Mouse (Mus musculus) lung, embryonic 16.5 days (tissue): ENCODE results near the gene Cfd. TPM values are rescaled to one million over a fixed set of nuclear protein-coding genes. Genes with fewer than 3 reads are reported as not detected.
A peak's percentile ranks its signal among the peaks of the same experiment; 100 is the strongest.

Experiments
- ATAC-seq: fragments of 200-750 bp; cut with Nextera tagmentation; 2 replicates; pipeline ENCODE4 v1.8.0; 2017; ENCODE audit warnings: low read depth, mild to moderate bottlenecking, moderate library complexity
- H3K27ac ChIP-seq: fragments of 300-500 bp; sonication (generic); 2 replicates; pipeline ENCODE4 v1.5.1; 2014; ENCODE audit warnings: mild to moderate bottlenecking, control low read depth, low read length
- H3K27me3 ChIP-seq: fragments of 300-500 bp; sonication (generic); 2 replicates; pipeline ENCODE4 v1.6.1; 2014; ENCODE audit warnings: low read depth, low read length, mixed read lengths; ENCODE audit not compliant: control insufficient read depth, insufficient read depth
- H3K36me3 ChIP-seq: fragments of 300-500 bp; sonication (generic); 2 replicates; pipeline ENCODE4 v1.6.1; 2014; ENCODE audit warnings: low read length; ENCODE audit not compliant: control insufficient read depth, insufficient read depth
- H3K4me1 ChIP-seq: fragments of 300-500 bp; sonication (generic); replicated peaks from 2 replicates; pipeline ENCODE4 v1.6.1; 2014; ENCODE audit warnings: low read length, mixed read lengths; ENCODE audit not compliant: control insufficient read depth, insufficient read depth
- H3K4me2 ChIP-seq: fragments of 300-500 bp; sonication (generic); 2 replicates; pipeline ENCODE4 v1.6.1; 2014; ENCODE audit warnings: low read depth, low read length, control low read depth
- H3K4me3 ChIP-seq: fragments of 300-500 bp; sonication (generic); 2 replicates; pipeline ENCODE4 v1.5.1; 2014; ENCODE audit warnings: mild to moderate bottlenecking, low read length, control low read depth
- H3K9ac ChIP-seq: fragments of 300-500 bp; sonication (generic); 2 replicates; pipeline ENCODE4 v1.6.1; 2014; ENCODE audit warnings: low read length, control low read depth
- H3K9me3 ChIP-seq: fragments of 300-500 bp; sonication (generic); 2 replicates; pipeline ENCODE4 v1.6.1; 2016; ENCODE audit warnings: low read length; ENCODE audit not compliant: control insufficient read depth
- WGBS: fragments of 180-500 bp; shearing (Covaris S2); extraction: QIAGEN DNeasy Blood & Tissue Kit; methylation state at CpG from one replicate; pipeline ENCODE4 v1.1.7; 2014; 5-methylcytosine and 5-hydroxymethylcytosine counted together
- polyA plus RNA-seq: library from polyadenylated mRNA; unstranded; fragments of >200 nt; fragmentation: Nextera tagmentation; extraction: Ambion mirVana; gene quantifications from 2 replicates; pipeline ENCODE4 v1.2.1, GENCODE M21; 2015

Cfd gene
- polyA plus RNA-seq, 1 experiment from 2014 or later, result not detected

GRCm38 (mm10) chr10:79866601-79867000, 24.1 kb upstream of the Cfd start:
- Histone ChIP-seq H3K27ac (no peak overlapping the region), H3K9me3 (no peaks in the 10 kb centered on the region), H3K9ac (no peak overlapping the region), H3K36me3 (peaks cover 27% of the 10 kb centered on the region), H3K4me2 (no peak overlapping the region), H3K27me3 (no peaks in the 10 kb centered on the region), H3K4me3 (no peak overlapping the region), H3K4me1 (no peaks in the 10 kb centered on the region)
- no peak for ATAC-seq
- 74% methylated on average over 11 of the region's 11 CpGs for WGBS

- Histone ChIP-seq H3K9ac (no peak overlapping the region), H3K4me2 (no peak overlapping the region), H3K36me3 (no peaks in the 10 kb centered on the region), H3K27me3 (no peaks in the 10 kb centered on the region), H3K4me3 (no peak overlapping the region), H3K27ac (no peak overlapping the region), H3K4me1 (peaks cover 18% of the 10 kb centered on the region), H3K9me3 (no peaks in the 10 kb centered on the region)
- 88% methylated on average over 8 of the region's 8 CpGs for WGBS
- no peak for ATAC-seq
Observed at GRCm38 (mm10) chr10:79871845-79872244, 18.8 kb upstream of the Cfd start.

GRCm38 (mm10) chr10:79872862-79873261, 17.8 kb upstream of the Cfd start:
- H3K4me3 ChIP-seq, result no peak overlapping the region

DNA sequence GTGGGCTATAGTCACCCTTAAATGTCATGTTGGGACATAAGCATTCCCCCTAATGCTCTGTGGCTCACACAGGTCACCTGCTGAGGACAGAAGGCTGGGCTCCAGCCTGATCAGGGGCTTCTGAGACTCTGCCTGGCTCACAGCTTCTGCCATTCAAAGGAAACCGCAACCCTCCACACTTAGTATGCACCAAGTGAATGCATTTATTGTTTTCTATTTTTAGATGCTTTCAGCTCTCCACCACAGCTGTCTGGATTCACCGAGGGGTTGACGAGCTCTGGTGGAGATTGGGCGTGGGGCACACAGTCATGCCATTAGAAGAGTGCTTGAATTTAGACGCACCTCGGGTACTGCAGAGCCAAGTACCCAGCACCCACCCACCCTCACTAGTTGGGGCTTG, 17.3 kb upstream of the Cfd start:
- H3K36me3 ChIP-seq, result no peaks in the 10 kb centered on the region
- H3K9me3 ChIP-seq, result no peaks in the 10 kb centered on the region
- no peak for ATAC-seq
- H3K4me3 ChIP-seq, result peak overlapping the region; percentile 74
- peak overlapping the region; percentile 94 for H3K4me2 ChIP-seq
- no peaks in the 10 kb centered on the region for H3K27me3 ChIP-seq
- 14% methylated on average over 6 of the region's 6 CpGs for WGBS
- H3K9ac ChIP-seq, result no peak overlapping the region; the same call in 1 of the 2 replicates
- H3K27ac ChIP-seq, result no peak overlapping the region
- peaks cover 21% of the 10 kb centered on the region for H3K4me1 ChIP-seq

More at GRCm38 (mm10) chr10:79872862-79873261, 17.8 kb upstream of the Cfd start:
- Histone ChIP-seq H3K9me3 (no peaks in the 10 kb centered on the region), H3K9ac (no peak overlapping the region), H3K27me3 (no peaks in the 10 kb centered on the region), H3K4me2 (no peak overlapping the region; the same call in 1 of the 2 replicates), H3K27ac (no peak overlapping the region), H3K4me1 (peaks cover 21% of the 10 kb centered on the region), H3K36me3 (no peaks in the 10 kb centered on the region)
- no peak for ATAC-seq
- WGBS, result 49% methylated on average over 3 of the region's 3 CpGs

DNA sequence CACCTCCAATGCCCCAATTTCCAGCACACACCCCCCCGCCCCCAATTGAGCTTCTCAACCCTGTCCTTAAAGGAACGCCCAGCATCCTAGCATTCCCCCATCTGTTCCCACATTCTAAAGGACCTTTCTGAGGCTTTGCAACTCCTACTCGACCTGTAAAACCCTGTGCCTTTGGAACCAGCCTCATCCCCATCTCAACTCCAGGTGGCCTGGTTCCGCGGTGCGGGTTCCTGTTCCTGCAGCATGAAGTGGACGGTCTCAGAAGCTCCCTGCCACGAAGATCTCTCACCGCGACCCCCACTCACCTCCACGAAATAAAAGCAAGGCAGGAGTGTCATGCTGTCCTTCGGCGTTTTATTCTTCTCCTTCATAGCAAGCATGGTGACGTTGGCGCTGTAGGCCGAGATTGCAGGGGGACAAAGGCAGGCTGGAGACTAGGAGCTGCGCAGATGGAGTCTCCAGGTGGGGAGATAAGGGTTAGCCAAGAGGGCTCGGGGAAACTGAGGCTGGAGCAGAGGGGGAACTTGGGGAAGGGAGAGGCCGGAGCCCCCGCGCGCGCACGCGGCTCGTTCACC, 16.9 kb upstream of the Cfd start:
- Histone ChIP-seq H3K4me3 (peak overlapping the region; percentile 74), H3K9ac (peak overlapping the region; percentile 83), H3K4me2 (peak overlapping the region; percentile 94), H3K4me1 (peaks cover 21% of the 10 kb centered on the region), H3K27me3 (no peaks in the 10 kb centered on the region), H3K27ac (no peak overlapping the region), H3K36me3 (no peaks in the 10 kb centered on the region), H3K9me3 (no peaks in the 10 kb centered on the region)
- no peak for ATAC-seq
- 1% methylated on average over 26 of the region's 26 CpGs for WGBS

GRCm38 (mm10) chr10:79874290-79874862, 16.3 kb upstream of the Cfd start, which contains the start of the genes Prtn3 and Plppr3:
Gene Prtn3 (plus strand): TSS chr10:79874476.
Gene Plppr3 (minus strand): TSS chr10:79874634.
- H3K4me1 ChIP-seq, result peaks cover 21% of the 10 kb centered on the region
- peak; percentile 84 for ATAC-seq
- H3K36me3 ChIP-seq, result no peaks in the 10 kb centered on the region
- peak within 1 kb of the TSS; percentile 83 for H3K9ac ChIP-seq
- H3K9me3 ChIP-seq, result no peaks in the 10 kb centered on the region
- H3K4me2 ChIP-seq, result peak within 1 kb of the TSS; percentile 94
- WGBS, result under 1% methylated on average over 34 of the region's 57 CpGs
- no peak within 1 kb of the TSS for H3K27ac ChIP-seq
- H3K27me3 ChIP-seq, result no peaks in the 10 kb centered on the region
- peak within 1 kb of the TSS; percentile 74 for H3K4me3 ChIP-seq

DNA sequence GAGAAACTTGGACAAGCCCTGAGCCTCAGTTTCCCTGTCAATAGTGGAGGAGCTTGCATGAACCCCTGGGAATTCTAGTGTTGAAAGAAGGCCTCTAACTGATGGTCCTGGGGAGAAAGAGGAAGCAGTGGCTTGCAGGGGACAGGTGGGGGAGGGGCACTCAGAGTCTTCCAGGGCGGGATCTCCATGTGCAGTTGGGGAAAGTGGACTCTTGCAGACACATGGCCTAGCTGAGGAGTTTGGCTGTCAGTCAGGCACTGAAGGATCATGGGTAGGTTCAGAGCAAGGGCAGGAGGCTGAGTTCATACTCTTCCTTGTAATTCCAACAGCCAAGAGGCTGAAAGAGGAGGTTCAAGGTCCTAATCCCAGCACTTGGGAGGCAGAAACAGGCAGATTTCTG, 13.5 kb upstream of the Cfd start:
- Histone ChIP-seq H3K27ac (no peak overlapping the region), H3K9me3 (no peaks in the 10 kb centered on the region), H3K27me3 (no peaks in the 10 kb centered on the region; the same call in 1 of the 2 replicates), H3K4me3 (no peak overlapping the region), H3K9ac (no peak overlapping the region), H3K36me3 (no peaks in the 10 kb centered on the region), H3K4me2 (no peak overlapping the region), H3K4me1 (peaks cover 28% of the 10 kb centered on the region)
- WGBS, result 50% methylated on average over 1 of the region's 1 CpGs
- no peak for ATAC-seq

- ATAC-seq, result no peak
- no peak overlapping the region for H3K4me2 ChIP-seq
- no peak overlapping the region for H3K27ac ChIP-seq
Observed at GRCm38 (mm10) chr10:79877757-79878156, 12.9 kb upstream of the Cfd start.

GRCm38 (mm10) chr10:79879527-79879926, 11.1 kb upstream of the Cfd start:
- Histone ChIP-seq H3K4me2 (no peak overlapping the region), H3K36me3 (no peaks in the 10 kb centered on the region), H3K9me3 (no peaks in the 10 kb centered on the region), H3K4me1 (peaks cover 21% of the 10 kb centered on the region), H3K27me3 (peaks cover 3% of the 10 kb centered on the region), H3K4me3 (no peak overlapping the region), H3K9ac (no peak overlapping the region), H3K27ac (no peak overlapping the region)
- WGBS, result 14% methylated on average over 3 of the region's 3 CpGs
- no peak for ATAC-seq

More at GRCm38 (mm10) chr10:79877757-79878156, 12.9 kb upstream of the Cfd start:
- no peak overlapping the region for H3K9ac ChIP-seq
- peaks cover 3% of the 10 kb centered on the region for H3K27me3 ChIP-seq
- H3K9me3 ChIP-seq, result no peaks in the 10 kb centered on the region
- peaks cover 29% of the 10 kb centered on the region for H3K4me1 ChIP-seq
- no peak overlapping the region for H3K4me3 ChIP-seq
- H3K36me3 ChIP-seq, result no peaks in the 10 kb centered on the region
- 44% methylated on average over 12 of the region's 12 CpGs for WGBS
